Mouse (Mus musculus): Measurements from ENCODE around the gene Ctsd.

DNA sequence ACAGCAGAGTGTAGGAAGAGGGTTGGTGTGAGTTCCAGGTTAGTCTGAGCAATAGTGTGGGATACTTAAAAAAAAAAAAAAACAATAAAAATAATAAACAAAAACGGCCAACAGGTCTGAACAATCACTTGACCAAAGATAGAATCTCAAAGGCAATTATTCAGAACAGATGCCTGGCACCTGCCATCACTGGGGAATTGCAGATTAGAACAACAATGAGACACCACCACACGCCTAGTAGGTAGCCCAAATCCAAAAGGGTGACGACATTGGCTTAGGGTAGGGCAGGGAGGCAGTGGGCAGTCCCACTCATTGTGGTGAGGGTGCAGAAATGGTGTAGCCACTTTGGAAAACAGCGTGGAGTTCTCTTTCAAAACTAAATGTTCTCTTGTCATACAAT is 3.8 kb upstream of the Ctsd start:
- TF ChIP-seq HCFC1 (IDR thresholded peaks at IDR 0.05; ENCODE audit: borderline replicate concordance, insufficient read depth, low read length) (no peak), ZNF384 (IDR thresholded peaks at IDR 0.05; ENCODE audit: low read depth, low read length) (no peak), ZC3H11A (IDR thresholded peaks at IDR 0.05; ENCODE audit: borderline replicate concordance, low read depth, low read length) (no peak), CHD2 (IDR thresholded peaks at IDR 0.05; ENCODE audit: low read depth, low read length) (no peak)
